Mouse (Mus musculus) liver, embryonic 16.5 days (tissue): ENCODE results near the gene Usp22. TPM values are rescaled to one million over a fixed set of nuclear protein-coding genes. Genes with fewer than 3 reads are reported as not detected.

Source experiments
- ATAC-seq: fragments of 200-750 bp; cut with Nextera tagmentation; 2 replicates; pipeline ENCODE4 v1.8.0; 2017; ENCODE audit warnings: low read depth, mild to moderate bottlenecking, moderate number of reproducible peaks, moderate library complexity
- H3K27ac ChIP-seq: fragments of 300-500 bp; sonication (generic); 2 replicates; pipeline ENCODE4 v1.5.1; 2014; ENCODE audit warnings: mild to moderate bottlenecking, low read length
- H3K27me3 ChIP-seq: fragments of 300-500 bp; sonication (generic); 2 replicates; pipeline ENCODE4 v1.6.1; 2014; ENCODE audit warnings: low read depth, low read length, mixed read lengths; ENCODE audit not compliant: control insufficient read depth, insufficient read depth
- H3K36me3 ChIP-seq: fragments of 300-500 bp; sonication (generic); 2 replicates; pipeline ENCODE4 v1.6.1; 2014; ENCODE audit warnings: mild to moderate bottlenecking; ENCODE audit not compliant: control insufficient read depth, insufficient read depth
- H3K4me1 ChIP-seq: fragments of 300-500 bp; sonication (generic); 2 replicates; pipeline ENCODE4 v1.6.1; 2014; ENCODE audit warnings: low read depth, low read length, mixed read lengths; ENCODE audit not compliant: control insufficient read depth
- H3K4me2 ChIP-seq: fragments of 300-500 bp; sonication (generic); 2 replicates; pipeline ENCODE4 v1.6.1; 2014; ENCODE audit warnings: low read depth, low read length, mixed read lengths
- H3K4me3 ChIP-seq: fragments of 300-500 bp; sonication (generic); 2 replicates; pipeline ENCODE4 v1.5.1; 2014; ENCODE audit warnings: low read depth, mild to moderate bottlenecking, low read length
- H3K9ac ChIP-seq: fragments of 300-500 bp; sonication (generic); 2 replicates; pipeline ENCODE4 v1.6.1; 2014; ENCODE audit warnings: low read depth, low read length
- H3K9me3 ChIP-seq: fragments of 300-500 bp; sonication (generic); replicated peaks from 2 replicates; pipeline ENCODE4 v1.6.1; 2016; ENCODE audit warnings: low read length; ENCODE audit not compliant: control insufficient read depth
- WGBS: fragments of 180-500 bp; shearing (Covaris S2); extraction: QIAGEN DNeasy Blood & Tissue Kit; methylation state at CpG from one replicate; pipeline ENCODE4 v1.1.7; 2014; ENCODE audit not compliant: insufficient replicate concordance; 5-methylcytosine and 5-hydroxymethylcytosine counted together
- polyA plus RNA-seq: library from polyadenylated mRNA; unstranded; fragments of >200 nt; fragmentation: Nextera tagmentation; extraction: Ambion mirVana; gene quantifications from 2 replicates; pipeline ENCODE4 v1.2.1, GENCODE M21; 2015

The Usp22 gene
- polyA plus RNA-seq, 1 experiment from 2014 or later = 19.5 TPM

- Histone ChIP-seq H3K9ac (no peak within 1 kb of the TSS), H3K27me3 (peaks cover 7% of the 10 kb centered on the region), H3K4me2 (no peak within 1 kb of the TSS), H3K36me3 (no peaks in the 10 kb centered on the region), H3K9me3 (no peaks in the 10 kb centered on the region), H3K4me1 (no peaks in the 10 kb centered on the region), H3K4me3 (no peak within 1 kb of the TSS), H3K27ac (no peak within 1 kb of the TSS)
- no peak for ATAC-seq
- WGBS = 47% methylated on average over 10 of the region's 10 CpGs
Measured at GRCm38 (mm10) chr11:61207487-61208246, 32.8 kb upstream of the Usp22 start, which contains the start of gene Aldh3a1. Gene Aldh3a1, plus strand, starts transcription at chr11:61207537.

- H3K36me3 ChIP-seq = no peaks in the 10 kb centered on the region
- no peak overlapping the region for H3K4me2 ChIP-seq
- ATAC-seq = no peak
- no peaks in the 10 kb centered on the region for H3K27me3 ChIP-seq
- 85% methylated on average over 3 of the region's 3 CpGs for WGBS
- no peak overlapping the region for H3K9ac ChIP-seq
- no peak overlapping the region for H3K4me3 ChIP-seq
- H3K9me3 ChIP-seq = no peaks in the 10 kb centered on the region
- no peaks in the 10 kb centered on the region for H3K4me1 ChIP-seq
- H3K27ac ChIP-seq = no peak overlapping the region
Measured at GRCm38 (mm10) chr11:61206136-61206535, 31.3 kb upstream of the Usp22 start.

GRCm38 (mm10) chr11:61205167-61205950, 30.5 kb upstream of the Usp22 start:
- H3K4me1 ChIP-seq = no peaks in the 10 kb centered on the region
- H3K27ac ChIP-seq = no peak overlapping the region
- H3K4me2 ChIP-seq = no peak overlapping the region
- ATAC-seq = no peak
- H3K36me3 ChIP-seq = no peaks in the 10 kb centered on the region
- 74% methylated on average over 9 of the region's 10 CpGs for WGBS
- H3K9ac ChIP-seq = no peak overlapping the region
- no peak overlapping the region for H3K4me3 ChIP-seq
- no peaks in the 10 kb centered on the region for H3K27me3 ChIP-seq
- no peaks in the 10 kb centered on the region for H3K9me3 ChIP-seq

- H3K27ac ChIP-seq = no peak overlapping the region
- no peak overlapping the region for H3K9ac ChIP-seq
- WGBS = 58% methylated on average over 2 of the region's 2 CpGs
- H3K4me1 ChIP-seq = no peaks in the 10 kb centered on the region
- no peaks in the 10 kb centered on the region for H3K9me3 ChIP-seq
- H3K4me3 ChIP-seq = no peak overlapping the region
- no peaks in the 10 kb centered on the region for H3K27me3 ChIP-seq
- H3K4me2 ChIP-seq = no peak overlapping the region
- H3K36me3 ChIP-seq = no peaks in the 10 kb centered on the region
- ATAC-seq = no peak
Measured at GRCm38 (mm10) chr11:61202810-61203209, 28.0 kb upstream of the Usp22 start.

- H3K9me3 ChIP-seq = no peaks in the 10 kb centered on the region
- H3K4me1 ChIP-seq = no peaks in the 10 kb centered on the region
- no peak overlapping the region for H3K27ac ChIP-seq
- H3K36me3 ChIP-seq = no peaks in the 10 kb centered on the region
- WGBS = 67% methylated on average over 6 of the region's 6 CpGs
- H3K4me3 ChIP-seq = no peak overlapping the region
- no peak for ATAC-seq
- H3K4me2 ChIP-seq = no peak overlapping the region
- H3K9ac ChIP-seq = no peak overlapping the region
- H3K27me3 ChIP-seq = no peaks in the 10 kb centered on the region
Measured at GRCm38 (mm10) chr11:61202186-61202585, 27.3 kb upstream of the Usp22 start.

GRCm38 (mm10) chr11:61199620-61200362, 24.9 kb upstream of the Usp22 start:
- H3K9ac ChIP-seq = no peak overlapping the region
- H3K4me1 ChIP-seq = no peaks in the 10 kb centered on the region
- no peak overlapping the region for H3K4me3 ChIP-seq
- no peak for ATAC-seq
- no peaks in the 10 kb centered on the region for H3K27me3 ChIP-seq
- no peaks in the 10 kb centered on the region for H3K36me3 ChIP-seq
- no peak overlapping the region for H3K27ac ChIP-seq
- H3K4me2 ChIP-seq = no peak overlapping the region
- no peaks in the 10 kb centered on the region for H3K9me3 ChIP-seq
- WGBS = 58% methylated on average over 4 of the region's 4 CpGs

GRCm38 (mm10) chr11:61197935-61198334, 23.1 kb upstream of the Usp22 start:
- H3K4me3 ChIP-seq = no peak overlapping the region
- H3K27me3 ChIP-seq = peaks cover 8% of the 10 kb centered on the region
- no peak overlapping the region for H3K27ac ChIP-seq
- H3K9ac ChIP-seq = no peak overlapping the region
- no peak overlapping the region for H3K4me2 ChIP-seq
- H3K36me3 ChIP-seq = no peaks in the 10 kb centered on the region
- H3K4me1 ChIP-seq = no peaks in the 10 kb centered on the region
- H3K9me3 ChIP-seq = no peaks in the 10 kb centered on the region
- no peak for ATAC-seq

GRCm38 (mm10) chr11:61196616-61197353, 21.9 kb upstream of the Usp22 start:
- peaks cover 8% of the 10 kb centered on the region for H3K27me3 ChIP-seq
- no peak for ATAC-seq
- H3K9ac ChIP-seq = no peak overlapping the region
- no peaks in the 10 kb centered on the region for H3K9me3 ChIP-seq
- H3K27ac ChIP-seq = no peak overlapping the region
- no peak overlapping the region for H3K4me3 ChIP-seq
- H3K36me3 ChIP-seq = no peaks in the 10 kb centered on the region
- WGBS = 64% methylated on average over 14 of the region's 14 CpGs
- no peaks in the 10 kb centered on the region for H3K4me1 ChIP-seq
- no peak overlapping the region for H3K4me2 ChIP-seq
